Mouse (Mus musculus) midbrain, embryonic 11.5 days (tissue): Measurements from ENCODE around the gene 2200002J24Rik. TPM values are rescaled to one million over a fixed set of nuclear protein-coding genes. Genes with fewer than 3 reads are reported as not detected.
"Not testable (repeated sequence)": the region's sequence is repeated elsewhere in the genome, so short reads cannot be mapped to it uniquely, and the experiment has no call there.

ENCODE experiments used
- ATAC-seq: fragments of 200-750 bp; cut with Nextera tagmentation; 2 replicates; pipeline ENCODE4 v1.8.0; 2017; ENCODE audit warnings: moderate TSS enrichment, moderate library complexity; ENCODE audit not compliant: low FRiP score
- DNase-seq: peaks from one replicate; pipeline ENCODE4 v3.0.0; 2015; ENCODE audit warnings: low spot score; ENCODE audit errors: missing footprints
- H3K27ac ChIP-seq: fragments of 300-500 bp; sonication (generic); 2 replicates; pipeline ENCODE4 v1.5.1; 2014; ENCODE audit warnings: low read depth, low read length
- H3K27me3 ChIP-seq: fragments of 300-500 bp; sonication (generic); 2 replicates; pipeline ENCODE4 v1.6.1; 2014; ENCODE audit warnings: mild to moderate bottlenecking, low read length, moderate library complexity, mixed read lengths; ENCODE audit not compliant: control insufficient read depth, insufficient read depth
- H3K36me3 ChIP-seq: fragments of 300-500 bp; sonication (generic); 2 replicates; pipeline ENCODE4 v1.6.1; 2014; ENCODE audit warnings: mild to moderate bottlenecking, low read length, moderate library complexity, mixed read lengths; ENCODE audit not compliant: control insufficient read depth, insufficient read depth
- H3K4me1 ChIP-seq: fragments of 300-500 bp; sonication (generic); 2 replicates; pipeline ENCODE4 v1.6.1; 2014; ENCODE audit warnings: low read length; ENCODE audit not compliant: control insufficient read depth, insufficient read depth
- H3K4me2 ChIP-seq: fragments of 300-500 bp; sonication (generic); 2 replicates; pipeline ENCODE4 v1.6.1; 2014; ENCODE audit warnings: mild to moderate bottlenecking, moderate library complexity
- H3K4me3 ChIP-seq: fragments of 300-500 bp; sonication (generic); 2 replicates; pipeline ENCODE4 v1.5.1; 2014; ENCODE audit warnings: low read depth, low read length
- H3K9ac ChIP-seq: fragments of 300-500 bp; sonication (generic); 2 replicates; pipeline ENCODE4 v1.6.1; 2014; ENCODE audit warnings: low read length
- H3K9me3 ChIP-seq: fragments of 300-500 bp; sonication (generic); 2 replicates; pipeline ENCODE4 v1.6.1; 2016; ENCODE audit warnings: low read length; ENCODE audit not compliant: control insufficient read depth
- WGBS: fragments of 180-500 bp; shearing (Covaris S2); extraction: QIAGEN DNeasy Blood & Tissue Kit; methylation state at CpG from one replicate; pipeline ENCODE4 v1.1.7; 2014; 5-methylcytosine and 5-hydroxymethylcytosine counted together
- polyA plus RNA-seq: library from polyadenylated mRNA; unstranded; fragments of >200 nt; fragmentation: Nextera tagmentation; extraction: Ambion mirVana; gene quantifications from 2 replicates; pipeline ENCODE4 v1.2.1, GENCODE M21; 2014

Gene 2200002J24Rik
- polyA plus RNA-seq, 1 experiment from 2014 or later = not detected

- no peak for ATAC-seq
- H3K4me1 ChIP-seq = peaks cover 7% of the 10 kb centered on the region
- 80% methylated on average over 7 of the region's 7 CpGs for WGBS
These were observed 22.6 kb downstream of the 2200002J24Rik start for GRCm38 (mm10) chr7:30721286-30721685.

GRCm38 (mm10) chr7:30723274-30723953, 24.7 kb downstream of the 2200002J24Rik start:
- 82% methylated on average over 6 of the region's 6 CpGs for WGBS
- H3K9ac ChIP-seq = no peak overlapping the region
- no peaks in the 10 kb centered on the region for H3K9me3 ChIP-seq
- H3K36me3 ChIP-seq = no peaks in the 10 kb centered on the region
- H3K4me2 ChIP-seq = no peak overlapping the region
- ATAC-seq (no peak), DNase-seq (no peak)
- H3K27me3 ChIP-seq = no peaks in the 10 kb centered on the region
- H3K4me3 ChIP-seq = no peak overlapping the region
- H3K4me1 ChIP-seq = peaks cover 5% of the 10 kb centered on the region
- no peak overlapping the region for H3K27ac ChIP-seq

More at GRCm38 (mm10) chr7:30721286-30721685, 22.6 kb downstream of the 2200002J24Rik start:
- no peak overlapping the region for H3K4me3 ChIP-seq
- H3K27ac ChIP-seq = no peak overlapping the region
- H3K9ac ChIP-seq = no peak overlapping the region
- DNase-seq = no peak
- no peaks in the 10 kb centered on the region for H3K9me3 ChIP-seq
- H3K27me3 ChIP-seq = peaks cover 4% of the 10 kb centered on the region
- no peak overlapping the region for H3K4me2 ChIP-seq
- no peaks in the 10 kb centered on the region for H3K36me3 ChIP-seq

DNA sequence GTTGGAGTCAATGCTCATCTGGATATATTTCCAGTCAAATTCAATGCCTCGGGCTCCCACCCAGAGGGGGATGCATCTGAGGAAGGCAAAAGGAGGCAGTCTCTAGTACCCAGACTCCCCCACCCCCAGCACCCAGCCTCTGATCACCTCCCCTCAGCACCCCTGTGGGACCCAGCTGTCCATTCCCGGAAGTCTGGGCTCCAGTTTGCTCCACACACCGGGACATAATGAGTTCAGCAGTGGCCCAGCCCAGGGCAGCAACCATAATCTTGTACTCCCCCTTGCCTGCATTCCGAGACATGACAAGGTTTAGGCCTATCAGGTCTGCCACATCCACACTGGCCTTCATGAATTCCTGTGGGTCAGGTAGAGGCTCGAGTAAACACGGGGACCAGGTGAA, 29.5 kb downstream of the 2200002J24Rik start:
- peak overlapping the region; percentile 78; the same call in 1 of the 2 replicates for H3K4me3 ChIP-seq
- 92% methylated on average over 6 of the region's 6 CpGs for WGBS
- ATAC-seq (no peak), DNase-seq (no peak)
- no peaks in the 10 kb centered on the region for H3K36me3 ChIP-seq
- peak overlapping the region; percentile 87 for H3K4me2 ChIP-seq
- peak overlapping the region; percentile 90; the same call in 1 of the 2 replicates for H3K9ac ChIP-seq
- H3K27ac ChIP-seq = no peak overlapping the region
- no peaks in the 10 kb centered on the region for H3K9me3 ChIP-seq
- peaks cover 16% of the 10 kb centered on the region for H3K4me1 ChIP-seq
- no peaks in the 10 kb centered on the region for H3K27me3 ChIP-seq

- Histone ChIP-seq H3K9ac (peak overlapping the region; percentile 90), H3K4me1 (peaks cover 16% of the 10 kb centered on the region), H3K27me3 (no peaks in the 10 kb centered on the region), H3K4me3 (peak overlapping the region; percentile 78), H3K36me3 (no peaks in the 10 kb centered on the region; the same call in 1 of the 2 replicates), H3K4me2 (peak overlapping the region; percentile 87), H3K9me3 (no peaks in the 10 kb centered on the region), H3K27ac (peak overlapping the region; percentile 82)
- DNase-seq (no peak), ATAC-seq (no peak; the same call in 1 of the 2 replicates)
- 8% methylated on average over 26 of the region's 26 CpGs for WGBS
These were observed 30.1 kb downstream of the 2200002J24Rik start for GRCm38 (mm10) chr7:30728739-30729395.

DNA sequence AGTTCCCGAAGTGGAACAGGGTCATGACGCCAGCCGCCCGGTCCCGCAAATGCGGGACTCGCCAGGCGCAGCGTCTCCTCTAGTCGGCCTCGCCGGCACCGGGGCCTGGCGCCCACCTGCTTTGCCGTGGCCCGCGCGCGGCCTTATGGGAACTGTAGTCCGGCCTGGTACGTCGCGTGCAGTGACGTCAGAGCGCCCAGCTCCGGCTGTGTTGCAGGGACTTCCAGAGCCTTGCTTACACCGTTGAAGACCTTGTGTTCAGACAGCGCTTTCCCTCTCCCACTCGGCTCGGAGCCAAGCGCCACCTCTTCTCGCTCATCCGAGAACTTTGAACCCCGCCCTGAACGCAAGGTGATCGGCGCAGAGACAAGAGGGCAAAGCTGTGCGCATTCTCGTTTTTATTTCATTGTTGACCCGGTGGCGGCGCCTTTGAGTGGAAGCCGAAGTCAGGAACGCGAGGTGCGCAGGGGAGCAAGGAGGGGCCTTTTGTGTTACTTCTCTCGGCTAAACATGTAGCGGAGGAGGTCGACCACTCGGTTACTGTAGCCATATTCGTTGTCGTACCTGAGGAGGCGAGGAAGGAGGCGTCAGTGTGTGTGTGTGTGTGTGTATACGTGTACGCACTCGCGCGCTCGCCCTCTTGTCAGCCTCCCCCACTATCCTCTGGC, 30.8 kb downstream of the 2200002J24Rik start, which contains the start of gene Tmem147:
Tmem147 (minus strand) TSS at position 145 of the 668 bp plus-strand sequence.
- no peaks in the 10 kb centered on the region for H3K9me3 ChIP-seq

DNA sequence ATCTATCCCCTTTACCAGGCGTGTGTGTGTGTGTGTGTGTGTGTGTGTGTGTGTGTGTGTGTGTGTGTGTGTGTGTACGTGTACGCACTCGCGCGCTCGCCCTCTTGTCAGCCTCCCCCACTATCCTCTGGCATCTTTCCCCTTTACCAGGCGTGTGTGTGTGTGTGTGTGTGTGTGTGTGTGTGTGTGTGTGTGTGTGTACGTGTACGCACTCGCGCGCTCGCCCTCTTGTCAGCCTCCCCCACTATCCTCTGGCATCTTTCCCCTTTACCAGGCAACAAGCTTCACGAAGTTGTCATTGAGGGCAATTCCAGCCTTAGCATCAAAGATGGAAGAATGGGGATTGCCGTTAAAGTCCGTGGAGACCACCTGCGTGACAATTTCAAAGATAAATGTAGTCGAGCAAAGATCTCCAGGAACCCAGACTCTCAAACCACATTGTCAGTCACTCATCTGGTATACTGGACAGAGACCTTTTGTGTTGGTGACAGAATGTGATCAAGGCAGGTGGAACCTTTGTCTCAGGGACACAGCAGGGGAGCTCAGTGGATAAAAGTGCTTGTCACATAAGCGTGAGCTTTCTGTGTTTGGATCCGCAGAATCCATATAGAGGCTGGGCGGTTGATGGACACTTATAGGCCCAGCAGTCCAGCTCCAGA, 31.5 kb downstream of the 2200002J24Rik start:
- not testable (repeated sequence) for H3K9me3 ChIP-seq, ATAC-seq, H3K27me3 ChIP-seq, H3K36me3 ChIP-seq
- Histone ChIP-seq H3K4me2 (peak overlapping the region; percentile 87), H3K4me3 (peak overlapping the region; percentile 78), H3K27ac (peak overlapping the region; percentile 82; the same call in 1 of the 2 replicates), H3K4me1 (peaks cover 16% of the 10 kb centered on the region), H3K9ac (peak overlapping the region; percentile 90)
- peak; percentile 86 for DNase-seq
- 16% methylated on average over 21 of the region's 22 CpGs for WGBS

More for the DNA sequence above, 30.8 kb downstream of the 2200002J24Rik start, which contains the start of gene Tmem147:
- under 1% methylated on average over 55 of the region's 60 CpGs for WGBS
- H3K27me3 ChIP-seq = no peaks in the 10 kb centered on the region
- H3K4me3 ChIP-seq = peak within 1 kb of the TSS; percentile 78
- H3K4me2 ChIP-seq = peak within 1 kb of the TSS; percentile 87
- ATAC-seq (peak; percentile 98), DNase-seq (peak; percentile 100)
- H3K27ac ChIP-seq = peak within 1 kb of the TSS; percentile 82
- H3K36me3 ChIP-seq = no peaks in the 10 kb centered on the region; the same call in 1 of the 2 replicates
- peaks cover 16% of the 10 kb centered on the region for H3K4me1 ChIP-seq
- peak within 1 kb of the TSS; percentile 90 for H3K9ac ChIP-seq

- Histone ChIP-seq H3K4me2 (no peak overlapping the region), H3K36me3 (peaks cover 6% of the 10 kb centered on the region; the same call in 1 of the 2 replicates), H3K4me3 (no peak overlapping the region), H3K9ac (no peak overlapping the region), H3K4me1 (no peaks in the 10 kb centered on the region), H3K9me3 (no peaks in the 10 kb centered on the region), H3K27ac (no peak overlapping the region), H3K27me3 (no peaks in the 10 kb centered on the region)
- 90% methylated on average over 3 of the region's 3 CpGs for WGBS
- DNase-seq (no peak), ATAC-seq (no peak)
These were observed 37.5 kb downstream of the 2200002J24Rik start for GRCm38 (mm10) chr7:30736211-30736610.

GRCm38 (mm10) chr7:30742570-30742969, 43.8 kb downstream of the 2200002J24Rik start:
- not testable (repeated sequence) for H3K4me1 ChIP-seq, DNase-seq, H3K9me3 ChIP-seq, H3K36me3 ChIP-seq, H3K27me3 ChIP-seq, H3K9ac ChIP-seq, ATAC-seq, H3K4me2 ChIP-seq, H3K4me3 ChIP-seq, H3K27ac ChIP-seq
- 87% methylated on average over 2 of the region's 2 CpGs for WGBS
